Mouse (Mus musculus) hindbrain, embryonic 15.5 days (tissue): ENCODE measurements around the gene Camta1. TPM values are rescaled to one million over a fixed set of nuclear protein-coding genes. Genes with fewer than 3 reads are reported as not detected.
A peak's percentile ranks its signal among the peaks of the same experiment; 100 is the strongest.

ENCODE experiments used
- ATAC-seq: fragments of 200-750 bp; cut with Nextera tagmentation; 2 replicates; pipeline ENCODE4 v1.8.0; 2017; ENCODE audit warnings: low read depth, moderate number of reproducible peaks, moderate TSS enrichment; ENCODE audit not compliant: low FRiP score
- H3K27ac ChIP-seq: fragments of 300-500 bp; sonication (generic); replicated peaks from 2 replicates; pipeline ENCODE4 v1.5.1; 2015; ENCODE audit warnings: mild to moderate bottlenecking, inconsistent platforms
- H3K27me3 ChIP-seq: fragments of 300-500 bp; sonication (generic); 2 replicates; pipeline ENCODE4 v1.6.1; 2015; ENCODE audit warnings: control low read depth, inconsistent platforms
- H3K36me3 ChIP-seq: fragments of 300-500 bp; sonication (generic); 2 replicates; pipeline ENCODE4 v1.6.1; 2015; ENCODE audit warnings: control low read depth, inconsistent platforms
- H3K4me1 ChIP-seq: fragments of 300-500 bp; sonication (generic); replicated peaks from 2 replicates; pipeline ENCODE4 v1.6.1; 2015; ENCODE audit warnings: control low read depth, inconsistent platforms
- H3K4me2 ChIP-seq: fragments of 300-500 bp; sonication (generic); 2 replicates; pipeline ENCODE4 v1.6.1; 2015; ENCODE audit warnings: moderate library complexity, mild to moderate bottlenecking, inconsistent platforms
- H3K4me3 ChIP-seq: fragments of 300-500 bp; sonication (generic); 2 replicates; pipeline ENCODE4 v1.5.1; 2015; ENCODE audit warnings: mild to moderate bottlenecking, inconsistent platforms
- H3K9ac ChIP-seq: fragments of 300-500 bp; sonication (generic); 2 replicates; pipeline ENCODE4 v1.6.1; 2015; ENCODE audit warnings: inconsistent platforms
- H3K9me3 ChIP-seq: fragments of 300-500 bp; sonication (generic); 2 replicates; pipeline ENCODE4 v1.6.1; 2016; ENCODE audit warnings: control low read depth, inconsistent platforms
- WGBS: fragments of 180-500 bp; shearing (Covaris S2); methylation state at CpG from one replicate; pipeline ENCODE4 v1.1.7; 2015; 5-methylcytosine and 5-hydroxymethylcytosine counted together
- polyA plus RNA-seq: library from polyadenylated mRNA; unstranded; fragments of >200 nt; fragmentation: Nextera tagmentation; extraction: Ambion mirVana; gene quantifications from 2 replicates; pipeline ENCODE4 v1.2.1, GENCODE M21; 2015

The Camta1 gene
- polyA plus RNA-seq, 1 experiment from 2014 or later, result 150 TPM

DNA sequence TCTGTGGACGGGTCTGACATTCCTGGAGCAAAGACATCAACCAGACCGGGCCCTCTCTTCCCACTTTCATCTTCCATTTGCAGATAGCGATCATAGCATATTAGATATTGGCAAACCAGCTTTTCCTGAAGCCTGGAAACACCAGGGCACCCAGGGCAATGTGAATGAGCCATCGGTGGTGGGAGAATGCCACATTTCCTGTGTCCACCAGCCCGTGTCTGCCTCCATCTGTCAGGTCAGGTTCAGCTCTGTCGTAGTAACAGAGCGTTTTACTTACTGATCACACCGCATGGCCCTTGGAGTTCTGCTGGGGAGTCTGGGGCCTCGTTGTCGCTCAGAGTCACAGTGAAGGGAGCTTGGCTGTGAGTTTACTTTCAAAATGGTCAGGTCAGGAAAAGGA lies 368.9 kb downstream of the Camta1 start:
- peaks cover 3% of the 10 kb centered on the region; the same call in 1 of the 2 replicates for H3K4me1 ChIP-seq
- no peak overlapping the region for H3K4me3 ChIP-seq
- H3K27me3 ChIP-seq, result no peaks in the 10 kb centered on the region
- no peaks in the 10 kb centered on the region for H3K9me3 ChIP-seq
- H3K9ac ChIP-seq, result no peak overlapping the region
- H3K4me2 ChIP-seq, result no peak overlapping the region
- no peak for ATAC-seq
- WGBS, result 66% methylated on average over 10 of the region's 10 CpGs
- H3K36me3 ChIP-seq, result no peaks in the 10 kb centered on the region
- H3K27ac ChIP-seq, result no peak overlapping the region

DNA sequence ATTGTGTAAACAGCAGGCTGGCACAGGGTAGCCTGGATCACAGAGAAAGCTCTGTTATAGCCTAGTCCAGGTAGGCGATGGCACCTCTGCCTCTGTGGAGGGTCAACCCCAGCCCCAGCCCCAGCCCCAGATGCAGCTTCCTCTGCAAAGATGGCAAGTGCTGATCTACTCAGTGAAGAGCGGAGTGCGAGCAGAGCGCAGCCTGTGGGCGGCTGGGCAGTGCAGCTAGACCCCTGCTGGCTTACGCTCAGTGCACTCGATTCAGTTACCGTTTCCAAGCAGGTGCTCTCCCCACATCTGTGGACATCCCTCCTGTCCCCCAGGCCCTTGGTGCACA lies 377.7 kb downstream of the Camta1 start:
- Histone ChIP-seq H3K9me3 (no peaks in the 10 kb centered on the region), H3K4me2 (0 out of 2 replicates have a peak overlapping the region, but pooled peaks have one; percentile 38), H3K4me3 (no peak overlapping the region), H3K4me1 (peaks cover 12% of the 10 kb centered on the region), H3K27me3 (no peaks in the 10 kb centered on the region), H3K27ac (peak overlapping the region; percentile 55), H3K9ac (no peak overlapping the region), H3K36me3 (no peaks in the 10 kb centered on the region)
- 64% methylated on average over 8 of the region's 8 CpGs for WGBS
- peak; percentile 24; the same call in 1 of the 2 replicates for ATAC-seq

DNA sequence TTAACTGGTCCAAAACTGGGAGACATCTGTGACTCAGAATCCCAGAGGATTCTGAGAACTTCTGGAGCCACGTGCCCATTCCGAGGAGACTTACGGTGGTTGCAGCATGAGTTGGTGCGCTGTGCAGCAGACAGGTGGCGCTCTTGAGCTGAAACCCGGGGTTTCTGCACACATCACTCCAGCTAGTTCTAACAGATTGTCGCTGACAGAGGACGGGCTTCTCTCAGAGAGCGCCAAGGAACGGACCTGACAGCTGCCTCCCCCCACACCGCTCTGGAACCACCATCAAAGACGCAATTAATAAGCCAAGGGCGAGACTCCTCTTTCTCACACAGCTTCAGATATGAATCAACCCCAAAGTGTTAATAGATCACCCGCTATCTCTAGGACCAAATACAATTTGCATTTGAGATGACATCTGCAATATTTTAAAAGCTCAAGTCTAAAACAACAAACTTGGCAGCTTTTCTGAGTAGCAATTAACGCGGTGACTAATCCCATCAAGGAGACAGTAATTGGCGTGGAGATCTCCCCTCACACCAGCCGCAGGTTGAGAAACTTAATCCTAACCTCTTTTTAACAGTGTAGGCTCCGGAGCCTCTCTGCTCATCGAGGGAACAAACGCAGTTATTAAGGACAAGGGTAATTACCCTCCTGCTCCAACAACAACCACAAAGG lies 378.2 kb downstream of the Camta1 start:
- Histone ChIP-seq H3K27me3 (no peaks in the 10 kb centered on the region), H3K27ac (peak overlapping the region; percentile 55), H3K36me3 (no peaks in the 10 kb centered on the region), H3K9ac (no peak overlapping the region), H3K4me3 (no peak overlapping the region), H3K4me2 (peak overlapping the region; percentile 38; the same call in 1 of the 2 replicates), H3K4me1 (peaks cover 12% of the 10 kb centered on the region), H3K9me3 (no peaks in the 10 kb centered on the region)
- peak; percentile 81 for ATAC-seq
- 17% methylated on average over 21 of the region's 21 CpGs for WGBS

DNA sequence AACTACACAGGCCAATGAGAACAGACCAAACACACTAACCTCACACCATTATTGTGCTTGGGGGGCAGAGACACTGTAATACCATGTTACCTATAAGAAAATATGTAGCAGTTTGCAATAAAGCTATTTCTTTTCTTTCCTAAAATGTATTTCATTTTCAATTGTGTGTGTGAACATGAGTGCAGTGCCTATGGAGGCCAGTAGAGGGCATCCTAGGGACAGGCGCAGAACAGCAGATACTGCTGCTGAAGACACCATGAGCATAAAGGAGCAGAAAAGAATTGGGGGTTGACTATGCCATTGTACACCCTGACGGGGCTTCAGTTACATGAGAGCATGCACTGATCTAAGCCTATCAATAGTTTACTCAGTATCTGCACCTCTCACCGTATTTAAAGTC lies 380.7 kb downstream of the Camta1 start:
- Histone ChIP-seq H3K36me3 (no peaks in the 10 kb centered on the region), H3K27me3 (no peaks in the 10 kb centered on the region), H3K4me1 (peaks cover 12% of the 10 kb centered on the region), H3K4me2 (no peak overlapping the region), H3K4me3 (no peak overlapping the region), H3K27ac (no peak overlapping the region), H3K9me3 (no peaks in the 10 kb centered on the region), H3K9ac (no peak overlapping the region)
- 92% methylated on average over 3 of the region's 3 CpGs for WGBS
- ATAC-seq, result no peak

DNA sequence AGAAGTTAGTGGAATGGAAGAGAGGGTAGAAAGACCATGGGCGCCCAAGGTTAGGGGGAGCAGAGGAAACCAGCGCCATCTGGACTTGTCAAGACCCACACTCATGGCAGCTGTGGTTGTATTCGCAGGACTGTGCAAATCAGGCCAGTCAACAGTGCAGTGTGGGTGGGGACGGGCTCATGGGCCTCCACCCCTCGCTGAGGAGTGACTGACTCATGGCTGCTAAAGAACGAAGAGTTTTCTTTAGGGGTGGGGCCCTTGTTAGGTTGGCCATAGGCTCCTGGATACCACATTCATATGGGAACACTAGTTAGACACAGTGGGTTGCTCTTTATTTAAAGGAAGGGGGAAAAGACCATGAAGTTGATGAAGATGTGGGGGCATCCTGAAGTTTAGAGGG lies 383.7 kb downstream of the Camta1 start:
- H3K27me3 ChIP-seq, result no peaks in the 10 kb centered on the region
- H3K9ac ChIP-seq, result no peak overlapping the region
- no peak overlapping the region for H3K4me3 ChIP-seq
- H3K36me3 ChIP-seq, result no peaks in the 10 kb centered on the region
- H3K9me3 ChIP-seq, result no peaks in the 10 kb centered on the region
- H3K4me1 ChIP-seq, result peaks cover 17% of the 10 kb centered on the region
- WGBS, result 94% methylated on average over 6 of the region's 6 CpGs
- no peak for ATAC-seq
- H3K4me2 ChIP-seq, result no peak overlapping the region
- H3K27ac ChIP-seq, result no peak overlapping the region

DNA sequence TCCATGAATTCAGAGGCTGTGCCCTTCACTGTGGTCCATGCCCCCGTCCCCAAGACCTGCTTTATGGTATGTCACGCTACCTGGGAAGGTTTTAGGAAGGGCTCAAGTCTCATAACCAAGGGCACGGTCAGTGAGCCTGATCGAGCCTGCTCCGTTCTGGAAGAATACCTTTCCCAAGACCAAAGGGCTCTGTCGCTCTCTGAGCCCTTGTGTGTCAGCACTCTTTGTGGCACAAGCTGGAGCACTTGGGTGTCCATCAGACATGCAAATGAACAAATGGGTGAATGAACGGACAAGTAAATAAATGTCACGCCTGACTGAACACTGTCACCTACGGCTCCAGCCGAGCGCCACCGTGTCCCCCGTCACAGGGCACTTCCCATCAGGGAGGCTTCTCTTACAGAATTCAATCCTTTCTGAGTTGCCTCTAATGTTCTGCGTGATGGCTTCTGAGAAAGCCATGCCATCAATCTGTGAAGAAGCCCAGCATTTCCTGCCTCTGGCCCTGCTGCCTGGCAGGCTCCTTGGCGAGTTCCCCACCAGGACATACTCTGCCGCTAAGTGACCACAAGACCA lies 386.7 kb downstream of the Camta1 start:
- peaks cover 17% of the 10 kb centered on the region for H3K4me1 ChIP-seq
- no peaks in the 10 kb centered on the region for H3K36me3 ChIP-seq
- H3K27ac ChIP-seq, result peak overlapping the region; percentile 39
- H3K4me3 ChIP-seq, result no peak overlapping the region
- H3K4me2 ChIP-seq, result no peak overlapping the region
- WGBS, result 29% methylated on average over 16 of the region's 16 CpGs
- H3K9me3 ChIP-seq, result no peaks in the 10 kb centered on the region
- H3K27me3 ChIP-seq, result no peaks in the 10 kb centered on the region
- no peak for ATAC-seq
- H3K9ac ChIP-seq, result no peak overlapping the region

DNA sequence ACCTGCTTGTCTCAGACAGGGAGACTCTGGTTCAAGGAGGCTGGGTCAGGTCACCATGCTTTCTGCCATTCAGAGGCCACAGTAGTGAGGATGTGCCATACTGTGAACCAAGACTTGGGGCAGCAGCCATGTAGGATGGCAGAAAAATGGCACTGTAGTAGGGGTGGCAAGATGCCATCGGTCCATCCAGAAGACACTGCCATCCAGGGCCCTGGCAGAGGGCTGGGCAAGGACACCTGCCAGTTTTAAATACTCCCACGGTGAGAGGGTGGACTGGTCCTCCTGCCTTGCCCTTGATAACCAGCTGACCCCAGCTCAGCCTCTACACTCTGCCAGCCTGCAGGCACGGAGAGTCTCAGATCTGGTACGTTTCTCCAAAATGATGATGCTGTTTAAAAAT lies 389.8 kb downstream of the Camta1 start:
- WGBS, result 80% methylated on average over 4 of the region's 4 CpGs
- H3K9ac ChIP-seq, result no peak overlapping the region
- H3K4me2 ChIP-seq, result no peak overlapping the region
- H3K9me3 ChIP-seq, result no peaks in the 10 kb centered on the region
- H3K36me3 ChIP-seq, result no peaks in the 10 kb centered on the region
- no peak for ATAC-seq
- no peak overlapping the region for H3K27ac ChIP-seq
- peaks cover 29% of the 10 kb centered on the region for H3K4me1 ChIP-seq
- no peaks in the 10 kb centered on the region for H3K27me3 ChIP-seq
- H3K4me3 ChIP-seq, result no peak overlapping the region

DNA sequence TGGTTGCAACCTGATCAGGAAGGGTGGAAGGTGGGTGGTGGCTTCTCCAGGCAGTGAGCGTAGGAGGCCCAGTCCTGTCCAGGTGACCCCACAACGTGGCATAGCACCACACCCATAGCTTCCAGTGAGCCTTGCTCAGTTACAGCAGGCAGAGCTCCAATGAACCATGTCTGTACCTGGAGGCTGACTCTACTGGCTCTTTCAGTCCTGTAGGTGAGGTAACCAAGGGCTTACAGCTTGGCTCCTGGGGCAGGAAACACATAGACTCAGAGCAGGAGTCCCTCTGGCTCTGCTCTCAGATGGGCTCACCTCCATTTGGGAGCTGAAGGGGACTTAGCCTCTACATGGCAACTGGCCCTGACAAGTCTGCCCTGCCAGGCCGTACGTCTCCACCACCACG lies 393.3 kb downstream of the Camta1 start:
- Histone ChIP-seq H3K9me3 (no peaks in the 10 kb centered on the region), H3K27ac (peak overlapping the region; percentile 61; the same call in 1 of the 2 replicates), H3K4me1 (peaks cover 27% of the 10 kb centered on the region), H3K27me3 (no peaks in the 10 kb centered on the region), H3K4me2 (no peak overlapping the region), H3K36me3 (no peaks in the 10 kb centered on the region), H3K4me3 (no peak overlapping the region), H3K9ac (no peak overlapping the region)
- ATAC-seq, result no peak; the same call in 1 of the 2 replicates
- WGBS, result 81% methylated on average over 5 of the region's 5 CpGs

DNA sequence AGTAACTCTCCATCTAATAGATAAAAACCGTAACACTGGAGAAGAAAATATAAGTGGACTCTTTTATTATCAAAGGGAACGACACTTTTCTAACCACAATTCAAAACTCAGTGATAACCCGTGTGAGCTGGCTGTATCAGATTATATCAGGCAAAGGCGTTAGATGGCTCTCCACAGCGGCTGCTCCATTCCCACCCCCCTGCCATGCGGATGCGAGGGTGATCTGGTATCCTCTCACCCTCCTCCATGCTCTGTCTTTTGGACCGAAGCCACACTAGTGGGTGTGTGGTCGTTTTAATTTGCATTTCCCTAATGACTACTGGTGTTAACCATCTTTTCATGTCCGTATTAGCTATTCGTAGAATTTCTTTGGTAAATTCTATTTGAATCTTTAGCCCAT lies 403.0 kb downstream of the Camta1 start:
- Histone ChIP-seq H3K9me3 (no peaks in the 10 kb centered on the region), H3K4me2 (no peak overlapping the region), H3K36me3 (no peaks in the 10 kb centered on the region), H3K4me3 (no peak overlapping the region), H3K27ac (no peak overlapping the region), H3K27me3 (no peaks in the 10 kb centered on the region), H3K4me1 (peaks cover 12% of the 10 kb centered on the region), H3K9ac (no peak overlapping the region)
- no peak for ATAC-seq
- 37% methylated on average over 11 of the region's 11 CpGs for WGBS

DNA sequence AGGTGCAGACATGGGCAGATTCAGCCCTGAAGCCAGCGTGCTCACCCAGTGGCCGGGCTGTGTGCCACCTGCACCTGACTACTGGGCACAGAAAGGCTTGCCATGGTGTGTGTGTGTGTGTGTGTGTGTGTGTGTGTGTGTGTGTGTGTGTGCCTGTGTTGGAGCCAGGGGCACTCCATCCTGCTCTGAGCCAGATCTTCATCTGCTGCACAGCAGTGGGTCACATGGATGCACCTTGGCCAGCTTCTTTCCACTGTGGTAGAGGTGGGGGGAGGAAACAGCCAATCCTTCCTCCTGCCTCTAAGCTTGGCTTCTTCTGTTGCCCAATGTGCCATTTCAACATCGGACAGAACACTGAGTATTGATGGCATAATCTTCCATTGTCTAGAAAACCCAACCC lies 407.1 kb downstream of the Camta1 start:
- H3K4me1 ChIP-seq, result peaks cover 44% of the 10 kb centered on the region
- no peak overlapping the region for H3K4me3 ChIP-seq
- peak overlapping the region; percentile 43; the same call in 1 of the 2 replicates for H3K27ac ChIP-seq
- no peaks in the 10 kb centered on the region for H3K36me3 ChIP-seq
- ATAC-seq, result no peak
- 67% methylated on average over 3 of the region's 3 CpGs for WGBS
- no peaks in the 10 kb centered on the region for H3K9me3 ChIP-seq
- H3K27me3 ChIP-seq, result no peaks in the 10 kb centered on the region
- no peak overlapping the region for H3K4me2 ChIP-seq
- no peak overlapping the region for H3K9ac ChIP-seq

DNA sequence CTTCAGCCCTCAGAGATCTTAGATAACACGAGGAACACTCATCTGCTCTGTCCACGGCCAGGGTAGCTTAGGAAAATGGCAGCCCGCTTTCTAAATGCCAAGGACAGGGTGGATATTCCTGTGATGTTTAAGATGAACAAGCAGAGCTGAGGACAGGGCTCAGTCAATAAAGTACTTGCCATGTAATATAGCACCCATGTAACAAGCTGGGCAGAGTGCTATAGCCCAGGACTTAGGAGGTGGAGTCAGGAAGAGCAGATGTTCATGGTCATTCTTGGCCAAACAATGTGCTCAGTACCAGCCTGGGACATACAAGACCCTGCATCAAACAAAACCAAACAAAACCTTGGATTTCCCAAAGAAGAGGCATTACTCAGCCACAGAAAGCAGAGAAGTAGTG lies 407.6 kb downstream of the Camta1 start:
- WGBS, result 82% methylated on average over 3 of the region's 3 CpGs
- Histone ChIP-seq H3K27ac (peak overlapping the region; percentile 43; the same call in 1 of the 2 replicates), H3K4me1 (peaks cover 50% of the 10 kb centered on the region), H3K4me2 (no peak overlapping the region), H3K36me3 (no peaks in the 10 kb centered on the region), H3K9ac (no peak overlapping the region), H3K9me3 (no peaks in the 10 kb centered on the region), H3K4me3 (no peak overlapping the region), H3K27me3 (no peaks in the 10 kb centered on the region)
- no peak for ATAC-seq

DNA sequence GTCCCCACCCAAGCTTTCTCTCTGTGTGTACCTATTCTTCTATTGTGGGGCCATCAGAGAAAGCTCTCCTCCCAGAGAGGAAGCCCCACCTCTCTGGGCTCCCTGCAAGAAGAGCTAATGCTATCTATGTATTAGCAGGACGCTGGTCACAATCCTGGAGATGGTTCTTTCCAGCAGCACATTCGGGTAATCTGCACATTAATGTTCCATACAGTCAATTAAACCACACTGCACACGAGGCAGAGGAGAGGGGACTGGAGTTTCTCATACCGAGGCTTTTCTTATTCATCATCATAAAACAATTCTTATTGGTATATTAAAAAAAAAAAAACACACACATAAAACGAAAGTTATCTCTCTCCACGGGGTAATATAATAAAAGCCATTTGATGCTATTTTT lies 409.8 kb downstream of the Camta1 start:
- no peaks in the 10 kb centered on the region for H3K9me3 ChIP-seq
- no peak overlapping the region for H3K4me3 ChIP-seq
- peak overlapping the region; percentile 69 for H3K27ac ChIP-seq
- no peaks in the 10 kb centered on the region for H3K36me3 ChIP-seq
- H3K4me1 ChIP-seq, result peaks cover 67% of the 10 kb centered on the region
- WGBS, result 44% methylated on average over 6 of the region's 6 CpGs
- no peak for ATAC-seq
- H3K27me3 ChIP-seq, result no peaks in the 10 kb centered on the region
- no peak overlapping the region for H3K9ac ChIP-seq
- no peak overlapping the region for H3K4me2 ChIP-seq
